Mouse (Mus musculus) adrenal gland, adult 2 months (tissue): ENCODE data around the gene Pax6. TPM values are rescaled to one million over a fixed set of nuclear protein-coding genes. Genes with fewer than 3 reads are reported as not detected.

Source experiments
- DNase-seq: peaks from one replicate; pipeline ENCODE4 v3.0.0; 2021
- long read RNA-seq: library from polyadenylated mRNA; stranded (forward); transcript quantifications from one replicate; pipeline ENCODE4 v2.0.0, GENCODE M21; 2021
- polyA plus RNA-seq: library from polyadenylated mRNA; depleted of rRNA; stranded (reverse); fragments of >200 nt; gene quantifications from 2 replicates; pipeline ENCODE4 v1.2.3, GENCODE M21; 2012; rRNA removed
- total RNA-seq, 2 experiments: library from RNA; stranded (reverse); gene quantifications; 2 replicates each; pipeline ENCODE4 v1.2.3; 2021

Gene Pax6
- not detected for total RNA-seq
- polyA plus RNA-seq, result not detected in 2 replicates
- long read RNA-seq, result 0 reads

- no peak for DNase-seq
Observed at GRCm38 (mm10) chr2:105668271-105669270, at the start of gene Pax6. Pax6 (plus strand) TSS chr2:105668900.

- DNase-seq, result no peak
Observed at GRCm38 (mm10) chr2:105648933-105649332, 19.8 kb upstream of the Pax6 start.

DNA sequence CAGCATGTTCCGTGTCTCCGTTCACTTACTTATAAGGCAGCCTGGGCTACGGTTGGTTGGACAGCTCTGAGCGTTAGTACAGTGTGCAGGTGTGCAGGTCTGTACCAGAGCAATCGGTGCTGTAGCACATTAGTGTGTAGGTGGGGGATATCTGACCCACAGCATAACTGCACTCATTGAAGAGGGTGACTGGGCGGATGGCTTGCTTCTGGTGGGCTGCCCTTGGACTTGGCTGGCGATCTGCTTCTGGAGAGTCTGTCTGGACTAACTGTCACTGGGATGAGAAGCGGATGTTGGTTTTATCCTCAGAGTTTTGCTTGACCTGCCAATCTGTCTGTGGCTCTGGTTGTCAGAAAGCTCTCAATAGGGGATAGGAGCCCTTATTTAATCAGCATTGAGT, 12.2 kb upstream of the Pax6 start:
- DNase-seq, result no peak

DNA sequence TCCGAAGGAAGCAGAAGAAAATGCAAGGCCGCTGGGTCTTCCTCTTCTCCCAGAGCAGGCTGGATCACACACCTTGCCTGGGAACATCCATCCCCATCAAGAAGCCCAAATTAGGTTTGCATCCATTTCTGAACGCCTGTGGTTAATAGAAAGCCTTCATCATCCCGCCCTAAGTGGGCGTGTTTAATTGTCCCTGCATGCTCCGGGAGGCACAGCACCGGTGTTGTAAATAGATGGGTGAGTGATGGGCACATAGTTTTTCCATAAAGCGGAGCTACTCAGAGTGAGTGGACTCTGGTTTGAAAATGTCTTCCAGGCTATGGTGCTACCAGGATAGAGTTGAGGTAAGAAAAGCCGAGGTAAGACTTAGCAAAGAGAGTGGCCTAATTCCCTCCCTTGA, 9.3 kb upstream of the Pax6 start:
- no peak for DNase-seq

DNA sequence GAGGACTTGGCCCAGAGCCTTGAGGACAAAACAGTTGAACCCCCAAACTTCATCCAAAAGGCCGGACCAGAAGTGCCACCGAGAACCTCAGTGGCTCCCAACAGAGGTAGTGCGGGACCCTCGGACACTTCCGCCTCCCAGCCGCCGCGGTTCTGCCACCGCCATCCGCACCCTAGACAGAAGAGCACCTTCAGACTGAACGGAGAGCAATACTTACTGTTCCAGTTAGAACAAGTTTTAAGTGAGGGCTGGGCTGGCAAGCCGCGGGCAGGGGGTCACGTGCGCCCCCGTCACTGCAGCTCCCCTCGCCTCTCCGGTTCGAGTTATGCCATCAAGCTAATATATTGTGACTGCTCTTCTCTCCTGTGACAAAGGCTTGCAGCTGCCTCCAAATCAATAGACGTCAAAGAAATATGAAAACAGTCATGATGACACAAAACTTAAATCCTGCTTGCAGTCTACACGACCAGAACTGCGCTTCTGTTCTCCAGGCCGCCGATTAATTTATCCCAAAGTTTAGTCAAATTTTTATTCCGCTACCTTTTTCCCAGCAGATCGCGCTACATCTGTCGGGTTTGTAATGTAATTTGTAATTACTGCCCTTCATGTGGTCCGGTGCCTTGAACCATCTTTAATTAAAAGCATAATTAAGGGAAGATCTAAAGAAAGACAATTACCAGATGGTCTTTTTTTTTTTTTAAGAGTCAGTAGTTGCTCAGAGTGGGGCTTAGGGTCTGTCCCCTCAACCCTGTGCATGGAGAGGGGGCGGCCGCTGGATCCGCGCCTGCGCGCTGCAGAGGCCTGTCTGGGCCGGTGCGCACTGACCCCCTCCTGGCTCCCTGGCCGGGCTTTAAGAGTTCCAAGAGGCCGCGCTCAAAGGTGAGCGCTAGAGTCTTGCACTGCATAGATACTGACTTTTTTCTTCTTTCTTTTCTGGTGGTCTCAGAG, 8.5 kb upstream of the Pax6 start:
- DNase-seq, result no peak

DNA sequence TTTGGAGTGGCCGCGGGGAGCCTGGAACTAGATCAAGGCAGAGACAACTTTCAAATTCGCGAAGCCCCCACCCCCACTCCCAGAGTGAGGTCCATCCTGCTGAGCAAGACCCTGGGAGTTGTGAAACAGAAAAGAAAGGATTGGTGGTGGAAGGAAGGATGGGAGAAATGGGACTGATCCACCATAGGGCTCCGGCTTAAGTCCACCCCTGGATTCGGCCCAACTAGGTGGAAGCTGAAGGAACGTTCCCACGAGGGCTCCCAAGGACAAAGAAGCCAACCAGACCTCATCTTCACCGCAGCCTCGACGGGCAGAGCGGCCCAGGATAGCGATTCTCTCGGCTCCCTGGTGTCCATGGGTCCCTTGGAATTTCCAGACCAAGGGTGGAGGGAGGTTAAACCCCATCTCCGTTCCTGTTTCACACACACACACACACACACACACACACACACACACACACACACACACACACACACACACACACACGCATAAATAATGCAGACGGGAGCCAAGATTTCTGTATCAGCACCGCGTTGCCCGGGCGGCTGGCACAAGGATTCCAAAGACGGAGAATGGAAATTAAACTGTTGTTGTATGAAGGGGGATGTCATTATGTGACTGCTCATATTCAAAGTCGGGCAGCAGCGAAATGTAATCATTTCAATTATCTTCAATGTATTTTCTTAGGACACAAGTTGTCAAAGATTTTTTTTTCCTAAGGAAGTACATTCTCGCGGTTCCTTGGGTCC, 7.7 kb upstream of the Pax6 start:
- DNase-seq, result no peak

GRCm38 (mm10) chr2:105661623-105662066, 7.1 kb upstream of the Pax6 start:
- no peak for DNase-seq

DNA sequence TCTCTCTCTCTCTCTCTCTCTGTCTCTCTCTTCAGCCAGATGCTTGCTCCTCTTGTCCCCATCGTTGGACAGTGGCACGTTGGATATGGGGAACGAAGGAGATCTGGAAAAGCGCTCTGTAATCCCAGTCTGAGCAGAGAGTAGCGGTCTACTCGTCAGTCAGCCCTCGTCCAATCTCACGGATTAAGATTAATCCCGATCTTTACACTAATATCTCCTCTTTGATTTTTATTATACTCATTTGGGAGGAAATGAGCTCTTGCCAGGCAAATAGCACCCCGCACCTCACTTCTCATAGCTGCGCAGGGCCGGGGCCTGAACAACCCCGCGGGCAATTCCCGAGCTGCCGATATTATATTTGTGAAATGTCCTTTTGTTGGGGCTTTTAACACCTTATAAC, 6.6 kb upstream of the Pax6 start:
- no peak for DNase-seq

DNA sequence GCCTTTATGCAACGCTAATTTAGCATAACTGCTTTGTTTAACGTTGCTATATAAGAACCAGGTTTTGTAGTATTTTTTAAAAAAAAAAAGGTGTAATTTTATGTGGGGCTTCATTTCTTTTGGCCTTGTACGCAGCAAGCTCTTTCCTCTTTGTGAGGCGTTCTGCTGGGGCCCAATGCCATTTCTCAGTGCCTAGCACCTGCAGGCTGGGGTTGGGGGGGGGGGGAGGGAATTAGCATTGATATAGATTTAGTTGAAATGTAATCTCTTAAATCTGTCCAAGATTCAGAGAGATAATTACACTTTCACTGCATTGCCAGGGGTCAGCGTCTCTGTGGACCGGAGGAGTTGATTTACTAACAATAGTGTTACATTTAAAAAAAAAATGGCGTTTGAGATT, 6.1 kb upstream of the Pax6 start:
- no peak for DNase-seq

DNA sequence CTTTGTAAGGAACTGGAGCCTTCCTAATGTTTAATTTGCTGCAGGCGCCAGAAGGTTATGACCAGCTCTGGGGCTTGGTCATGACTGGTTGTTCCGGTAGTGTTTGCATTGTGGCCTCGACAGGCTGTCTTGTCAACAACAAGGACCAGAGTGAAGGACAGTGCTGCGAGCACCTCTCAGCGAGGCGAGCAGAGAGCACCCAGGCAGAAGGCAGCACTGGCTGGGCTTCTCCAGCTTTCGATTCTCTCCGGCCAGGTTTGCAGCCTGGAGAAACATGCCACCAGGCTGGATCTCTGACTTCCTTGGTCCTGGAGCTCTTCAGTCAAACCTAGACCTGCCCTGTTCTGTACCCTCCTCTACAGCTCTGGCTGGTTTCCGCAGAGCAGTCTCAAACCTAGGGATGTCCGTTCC, 5.6 kb upstream of the Pax6 start:
- no peak for DNase-seq

- DNase-seq, result no peak
Observed at GRCm38 (mm10) chr2:105664996-105665395, 3.7 kb upstream of the Pax6 start.

DNA sequence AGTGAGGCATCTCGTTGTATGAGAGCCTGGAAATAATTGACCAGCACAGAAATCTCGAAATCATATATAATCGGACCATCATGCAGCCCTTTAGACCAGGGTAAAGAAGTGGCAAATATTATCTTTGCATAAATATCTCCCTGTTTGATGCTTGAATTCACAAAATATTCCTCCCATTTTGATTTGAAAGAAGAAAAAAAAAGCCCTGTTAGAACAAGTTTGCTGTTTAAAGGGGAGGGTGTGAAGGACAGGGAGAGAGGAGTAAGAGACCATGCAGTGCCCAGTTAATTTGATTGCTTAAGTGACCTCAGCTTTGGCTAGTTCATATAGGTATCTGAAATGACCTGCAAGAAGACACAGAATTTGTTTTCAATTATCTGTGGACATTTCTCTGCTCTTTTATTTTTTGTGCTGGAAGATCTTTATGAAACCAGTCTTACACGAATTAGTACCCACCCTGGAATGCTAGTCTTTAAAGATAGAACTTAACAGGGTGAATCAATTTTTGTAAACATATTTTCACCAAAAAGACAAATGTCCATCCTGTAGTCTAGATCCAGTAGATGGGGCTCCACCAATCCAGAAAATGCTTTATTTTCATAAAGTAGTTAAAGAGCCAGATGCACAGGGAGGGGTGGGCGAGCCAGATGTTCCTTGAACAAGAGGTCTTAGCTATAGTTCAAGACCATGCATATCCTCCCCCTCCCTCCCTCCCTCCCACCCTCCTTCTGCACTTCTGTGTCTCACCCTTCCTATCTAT, 3.0 kb upstream of the Pax6 start:
- no peak for DNase-seq

GRCm38 (mm10) chr2:105666331-105666730, 2.4 kb upstream of the Pax6 start:
- DNase-seq, result no peak

GRCm38 (mm10) chr2:105666763-105667625, 1.7 kb upstream of the Pax6 start:
- DNase-seq, result no peak

- no peak for DNase-seq
Observed at GRCm38 (mm10) chr2:105667626-105667950, 1.1 kb upstream of the Pax6 start.

DNA sequence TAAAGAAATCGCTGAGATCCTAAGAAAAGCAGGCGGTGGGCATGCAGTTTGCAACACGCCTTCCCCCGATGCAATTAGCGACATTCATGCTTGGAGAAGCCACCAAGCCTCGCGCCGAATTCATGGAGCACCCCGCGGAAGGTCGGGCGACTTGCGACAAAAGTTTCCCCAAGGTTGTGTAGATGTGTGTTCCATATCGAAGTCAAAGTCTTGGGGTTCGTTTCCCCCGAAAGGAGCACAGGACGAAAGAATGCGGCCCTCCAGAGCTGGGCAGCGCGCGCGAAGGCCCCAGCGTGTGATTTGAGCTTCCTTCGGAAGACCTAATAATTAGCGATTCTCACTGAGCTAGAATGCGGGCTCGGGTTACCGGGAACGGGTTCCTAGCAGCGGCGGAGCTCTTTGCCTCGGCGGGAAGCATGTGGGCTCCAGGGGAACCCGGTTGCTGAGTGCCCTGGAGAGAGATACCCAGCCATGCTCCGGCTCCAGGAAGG, 716 bp downstream of the Pax6 start:
- no peak for DNase-seq

DNA sequence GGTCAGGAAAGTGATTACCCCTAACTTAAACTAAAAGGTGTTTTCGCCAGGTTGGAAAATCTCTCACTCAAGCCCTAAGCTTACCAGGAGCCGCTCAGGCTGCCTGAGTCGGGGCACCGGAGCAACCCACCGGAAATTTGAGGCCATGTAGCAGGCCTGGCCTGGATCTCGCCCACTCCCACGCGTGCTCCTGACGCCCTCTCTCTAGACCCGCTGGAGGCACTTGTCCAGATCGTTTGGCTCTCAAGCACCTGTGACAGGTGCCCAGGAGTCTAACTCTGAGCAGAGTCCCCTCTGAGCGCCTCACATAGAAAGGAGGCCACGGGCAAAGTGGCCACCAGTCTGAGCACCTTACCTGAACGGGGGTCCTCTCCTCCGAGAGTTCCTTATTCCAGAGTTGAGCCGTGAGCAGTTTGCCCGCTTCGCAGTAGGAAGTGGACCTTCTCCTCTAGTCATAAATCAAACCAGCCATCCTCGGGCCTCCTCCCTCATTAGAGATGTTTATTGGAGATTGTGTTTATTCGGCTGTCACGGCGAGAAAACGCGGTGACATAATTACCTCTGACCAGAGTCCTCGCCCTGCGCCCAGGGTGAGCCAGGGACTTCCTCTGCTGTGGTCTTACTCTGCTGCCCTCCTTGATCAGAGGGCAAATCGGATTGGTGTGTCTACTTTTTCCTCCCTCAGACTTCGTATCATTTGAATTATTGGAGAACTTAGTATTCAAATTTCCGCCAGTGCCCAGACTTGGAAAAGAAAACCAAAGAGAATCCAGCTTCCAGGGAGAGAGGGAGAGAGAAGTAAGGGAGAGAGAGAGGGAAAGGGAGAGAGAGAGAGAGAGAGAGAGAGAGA, 1.4 kb downstream of the Pax6 start:
- DNase-seq, result no peak

DNA sequence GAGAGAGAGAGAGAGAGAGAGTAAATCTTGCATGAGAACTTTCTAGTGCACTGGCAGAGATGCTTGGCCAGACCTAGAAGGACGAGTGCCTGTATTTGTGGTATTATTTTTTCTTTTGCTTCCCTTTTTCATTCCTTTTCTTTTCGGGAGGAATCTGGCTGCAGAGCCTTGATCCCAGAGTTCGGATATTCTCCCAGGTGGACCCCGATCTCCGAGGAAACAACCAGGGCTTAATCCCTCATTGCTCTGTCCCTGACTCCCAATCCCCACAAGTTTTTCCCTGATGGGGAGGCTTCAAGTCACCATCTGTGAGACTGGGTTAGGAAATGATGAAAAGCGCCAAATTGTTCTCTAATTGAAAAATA, 2.0 kb downstream of the Pax6 start:
- no peak for DNase-seq
